Mouse (Mus musculus) NIH3T3 (cell line): ENCODE results near the gene Gm2001.
"Not testable (repeated sequence)": the region's sequence is repeated elsewhere in the genome, so short reads cannot be mapped to it uniquely, and the experiment has no call there.

Source experiments
- DNase-seq: peaks from one replicate; pipeline ENCODE4 v3.0.0-alpha.2; 2012; ENCODE audit warnings: low read depth

The Gm2001 gene

DNA sequence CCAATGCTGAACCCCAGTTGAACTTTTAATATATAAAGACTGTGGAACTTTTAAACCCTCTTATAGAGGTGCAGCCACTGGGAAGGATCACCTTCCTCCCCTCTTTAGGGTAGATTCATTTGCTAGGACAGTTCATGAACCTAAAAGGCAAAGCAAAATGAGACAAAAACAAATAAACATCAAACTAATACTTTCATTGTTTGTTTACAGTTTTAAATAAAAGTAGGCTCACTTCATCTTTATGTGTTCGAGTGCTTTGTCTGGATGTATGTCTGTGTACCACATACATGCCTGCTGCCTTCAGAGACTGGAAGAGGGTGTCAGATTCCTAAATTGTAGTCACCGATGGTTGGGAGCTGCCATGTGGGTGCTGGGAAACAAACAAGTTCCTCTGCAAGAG lies at the start of gene Gm2001:
Gm2001 (minus strand) TSS at position 101 of the 400 bp plus-strand sequence.
- not testable (repeated sequence) for DNase-seq

DNA sequence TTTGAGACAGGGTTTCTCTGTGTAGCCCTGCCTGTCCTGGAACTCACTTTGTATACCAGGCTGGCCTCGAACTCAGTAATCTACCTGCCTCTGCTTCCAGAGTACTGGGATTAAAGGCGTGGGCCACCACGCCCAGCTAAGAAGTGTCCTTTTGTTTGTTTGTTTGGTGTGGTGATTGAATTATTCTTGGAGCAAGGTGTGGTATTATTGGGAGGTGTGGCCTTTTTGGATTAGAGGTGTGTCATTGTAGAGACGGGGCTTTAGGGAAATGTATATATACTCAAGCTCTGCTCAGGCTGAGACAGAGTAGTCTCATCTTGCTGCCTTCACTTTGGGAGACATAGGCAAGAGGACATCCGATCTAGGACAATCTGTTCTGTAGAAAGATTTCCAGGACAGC lies 31.6 kb upstream of the Gm2001 start, which contains the start of gene Gm2016:
Gm2016 (plus strand) TSS at position 301 of the 400 bp plus-strand sequence.
- not testable (repeated sequence) for DNase-seq

- not testable (repeated sequence) for DNase-seq
Measured at GRCm38 (mm10) chr12:87864048-87864447, 21.9 kb upstream of the Gm2001 start.

DNA sequence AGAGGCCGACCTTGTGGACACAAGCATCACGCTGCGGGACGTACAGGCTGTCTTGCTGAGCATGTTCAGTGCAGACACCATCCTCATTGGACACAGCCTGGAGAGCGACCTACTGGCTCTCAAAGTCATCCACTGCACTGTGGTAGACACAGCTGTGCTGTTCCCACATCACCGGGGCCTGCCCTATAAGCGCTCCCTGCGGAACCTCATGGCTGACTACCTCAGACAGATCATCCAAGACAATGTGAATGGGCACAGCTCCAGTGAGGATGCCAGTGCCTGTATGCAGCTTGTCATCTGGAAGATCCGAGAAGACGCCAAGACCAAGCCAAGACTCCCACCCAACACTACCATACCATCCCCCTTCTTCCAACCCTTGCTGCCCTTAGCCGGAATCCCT lies 21.5 kb upstream of the Gm2001 start:
- not testable (repeated sequence) for DNase-seq

- DNase-seq: not testable (repeated sequence)
Measured at GRCm38 (mm10) chr12:87861740-87862692, 19.9 kb upstream of the Gm2001 start.

- not testable (repeated sequence) for DNase-seq
Measured at GRCm38 (mm10) chr12:87856067-87856466, 13.9 kb upstream of the Gm2001 start.

- not testable (repeated sequence) for DNase-seq
Measured at GRCm38 (mm10) chr12:87850657-87851056, 8.5 kb upstream of the Gm2001 start.

GRCm38 (mm10) chr12:87816277-87816676 lies 25.9 kb downstream of the Gm2001 start, which contains the start of gene BB287469:
Gene BB287469 (plus strand): TSS chr12:87816577.
- DNase-seq: not testable (repeated sequence)

DNA sequence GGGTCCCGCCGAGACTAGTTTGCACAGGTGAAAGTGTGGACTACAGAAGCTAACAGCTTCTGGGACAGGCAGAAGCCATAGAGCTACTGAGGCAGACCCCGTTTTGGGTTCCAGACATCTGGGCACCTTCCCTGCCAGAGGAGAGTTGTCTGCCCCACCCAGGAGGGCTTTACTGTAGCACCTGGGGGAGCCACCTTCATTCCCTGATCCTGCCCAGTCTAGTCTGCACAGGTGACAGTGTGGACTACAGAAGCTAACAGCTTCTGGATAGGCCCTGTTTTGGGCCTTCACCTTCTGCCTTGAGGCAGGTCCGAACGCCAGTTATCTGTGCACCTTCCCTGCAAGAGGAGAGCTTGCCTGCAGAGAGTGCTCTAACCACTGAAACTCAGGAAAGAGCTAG lies 44.2 kb downstream of the Gm2001 start:
- not testable (repeated sequence) for DNase-seq

- DNase-seq: not testable (repeated sequence)
Measured at GRCm38 (mm10) chr12:87795212-87795611, 46.9 kb downstream of the Gm2001 start, which contains the start of gene Gm21936. Gene Gm21936 (plus strand): TSS chr12:87795512.
